Mouse (Mus musculus) lung, postnatal 0 days (tissue): Measurements from ENCODE around the gene Matn3.

Experiments
- CTCF ChIP-seq: IDR thresholded peaks from 2 replicates; pipeline ENCODE4 v1.5.1; 2016; ENCODE audit warnings: antibody characterized with exemption, mild to moderate bottlenecking
- EP300 ChIP-seq: IDR thresholded peaks from 2 replicates; pipeline ENCODE4 v1.6.1; 2016; ENCODE audit warnings: antibody characterized with exemption, mild to moderate bottlenecking, control low read depth

GRCm38 (mm10) chr12:9020431-9020830 is 72.7 kb downstream of the Matn3 start:
- TF ChIP-seq EP300 (no peak), CTCF (no peak)
